Mouse (Mus musculus) liver, adult 2 months (tissue): ENCODE results near the gene Gm7138. TPM values are rescaled to one million over a fixed set of nuclear protein-coding genes. Genes with fewer than 3 reads are reported as not detected.

Source experiments
- DNase-seq: peaks from one replicate; pipeline ENCODE4 v3.0.0-alpha.2; 2011; ENCODE audit warnings: low read depth, low spot score; ENCODE audit errors: extremely low read depth
- H3K27ac ChIP-seq: fragments of 200-500 bp; replicated peaks from 2 replicates; pipeline ENCODE4 v1.5.1; 2012; ENCODE audit warnings: low read depth, mild to moderate bottlenecking, control low read depth, inconsistent platforms, low read length; ENCODE audit not compliant: insufficient read depth
- H3K27me3 ChIP-seq: fragments of 200-500 bp; 2 replicates; pipeline ENCODE4 v1.6.1; 2012; ENCODE audit warnings: mild to moderate bottlenecking, moderate library complexity, low read length, inconsistent platforms; ENCODE audit not compliant: control insufficient read depth, insufficient read depth
- H3K36me3 ChIP-seq: fragments of 200-500 bp; 2 replicates; pipeline ENCODE4 v1.6.1; 2012; ENCODE audit warnings: low read length, inconsistent platforms; ENCODE audit not compliant: control insufficient read depth, insufficient read depth
- H3K4me1 ChIP-seq: fragments of 200-500 bp; 2 replicates; pipeline ENCODE4 v1.6.1; 2011; ENCODE audit warnings: low read length; ENCODE audit not compliant: control insufficient read depth, insufficient read depth
- H3K4me3 ChIP-seq: fragments of 200-500 bp; 2 replicates; pipeline ENCODE4 v1.5.1; 2011; ENCODE audit warnings: low read depth, mild to moderate bottlenecking, control low read depth, low read length, moderate library complexity; ENCODE audit not compliant: insufficient read depth
- H3K79me2 ChIP-seq: fragments of 200-500 bp; 2 replicates; pipeline ENCODE4 v1.6.1; 2012; ENCODE audit warnings: inconsistent platforms, mild to moderate bottlenecking, low read length, moderate library complexity; ENCODE audit not compliant: control insufficient read depth, insufficient read depth
- H3K9ac ChIP-seq: fragments of 200-500 bp; 2 replicates; pipeline ENCODE4 v1.6.1; 2012; ENCODE audit warnings: low read depth, mild to moderate bottlenecking, control low read depth, inconsistent platforms, low read length
- CTCF ChIP-seq: fragments of 200-500 bp; IDR thresholded peaks from 2 replicates; pipeline ENCODE4 v1.5.1; 2011; ENCODE audit warnings: low read depth, low read length, control low read depth
- POLR2A ChIP-seq: fragments of 200-500 bp; IDR thresholded peaks from 2 replicates; pipeline ENCODE4 v1.6.1; 2011; ENCODE audit warnings: low read length, control low read depth; ENCODE audit not compliant: insufficient read depth; ENCODE audit errors: extremely low read depth
- WGBS: fragments of 180-500 bp; shearing (Covaris S2); methylation state at CpG from one replicate; pipeline ENCODE4 v1.1.7; 2018; 5-methylcytosine and 5-hydroxymethylcytosine counted together
- polyA plus RNA-seq: library from polyadenylated mRNA; depleted of rRNA; stranded (reverse); fragments of >200 nt; gene quantifications from 2 replicates; pipeline ENCODE4 v1.2.3, GENCODE M21; 2012; rRNA removed
- total RNA-seq: library from RNA; depleted of rRNA; stranded (reverse); fragments of >200 nt; gene quantifications from 2 replicates; pipeline ENCODE4 v1.2.3, GENCODE M21; 2014; rRNA removed

The Gm7138 gene
- total and polyA plus RNA-seq, 2 experiments = not detected

DNA sequence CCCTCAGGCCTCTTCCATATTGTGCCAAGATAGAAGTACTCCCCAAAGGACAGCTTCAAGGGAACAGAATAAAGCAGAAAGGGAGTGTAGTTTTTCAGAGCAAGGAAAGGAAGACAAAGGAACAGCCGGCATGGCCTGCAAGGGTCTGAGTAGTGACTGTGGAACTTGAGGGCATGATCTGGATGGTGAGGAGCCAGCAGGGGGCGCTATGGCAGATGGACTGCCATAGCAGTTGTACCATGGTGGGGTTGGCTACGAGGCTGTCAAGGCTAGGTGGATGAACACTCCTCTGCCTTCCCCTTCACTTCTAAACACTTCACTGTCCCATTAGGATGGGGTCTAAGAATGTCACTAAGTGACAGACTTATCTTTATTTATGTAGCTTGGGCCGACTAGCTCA is 47.5 kb downstream of the Gm7138 start:
- Histone ChIP-seq H3K9ac (no peak overlapping the region), H3K36me3 (no peaks in the 10 kb centered on the region), H3K4me1 (no peaks in the 10 kb centered on the region), H3K4me3 (no peak overlapping the region), H3K79me2 (no peaks in the 10 kb centered on the region), H3K27me3 (no peaks in the 10 kb centered on the region), H3K27ac (no peak overlapping the region)
- TF ChIP-seq CTCF (peak; percentile 67), POLR2A (no peak)
- DNase-seq = no peak
- 59% methylated on average over 4 of the region's 4 CpGs for WGBS

DNA sequence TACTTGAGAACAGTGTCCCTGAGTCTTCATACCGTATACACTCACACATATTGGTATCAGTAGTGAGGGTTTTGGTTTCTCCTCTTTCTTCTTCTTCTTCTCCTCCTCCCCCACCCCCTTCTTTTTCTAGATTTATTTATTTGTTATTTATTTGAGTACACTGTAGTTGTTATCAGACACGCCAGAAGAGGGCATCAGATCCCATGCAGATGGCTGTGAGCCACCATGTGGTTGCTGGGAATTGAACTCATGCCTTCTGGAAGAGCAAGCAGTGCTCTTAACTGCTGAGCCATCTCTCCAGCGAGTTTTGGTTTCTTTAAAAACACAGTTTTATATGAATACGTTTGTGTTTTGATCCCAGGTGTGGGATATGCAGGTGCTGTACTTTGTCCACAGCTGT is 48.5 kb downstream of the Gm7138 start:
- TF ChIP-seq CTCF (no peak), POLR2A (no peak)
- Histone ChIP-seq H3K36me3 (no peaks in the 10 kb centered on the region), H3K4me1 (no peaks in the 10 kb centered on the region), H3K27ac (no peak overlapping the region), H3K27me3 (no peaks in the 10 kb centered on the region), H3K9ac (no peak overlapping the region), H3K4me3 (no peak overlapping the region), H3K79me2 (no peaks in the 10 kb centered on the region)
- 63% methylated on average over 4 of the region's 4 CpGs for WGBS
- no peak for DNase-seq

Other genes starting within 250 kb of the Gm7138 start
Only the 30 nearest of the 32 such genes appear.
- gene Pttg1ip, start 195.2 kb downstream of the Gm7138 start, total RNA-seq = 146 and 168 TPM in 2 replicates
- gene Pttg1ip, start 195.2 kb downstream of the Gm7138 start, polyA plus RNA-seq = 218 and 238 TPM in 2 replicates
- 59.6 and 108 TPM in 2 replicates for gene Sumo3, start 170.8 kb downstream of the Gm7138 start, total RNA-seq
- gene Sumo3, start 170.8 kb downstream of the Gm7138 start, polyA plus RNA-seq = 170 and 226 TPM in 2 replicates
- 0.47 TPM in 1 of 2 replicates, not detected in the other for gene Gm49325, start 170.7 kb downstream of the Gm7138 start, total RNA-seq
- not detected in 2 replicates for gene Gm49325, start 170.7 kb downstream of the Gm7138 start, polyA plus RNA-seq
- gene Ube2g2, start 154.7 kb downstream of the Gm7138 start, total RNA-seq = 21.6 and 22.3 TPM in 2 replicates
- 30.4 and 34.2 TPM in 2 replicates for gene Ube2g2, start 154.7 kb downstream of the Gm7138 start, polyA plus RNA-seq
- gene Tspear, start 90.4 kb downstream of the Gm7138 start, total RNA-seq = 0.07 and 0.09 TPM in 2 replicates
- 0.12 and 0.50 TPM in 2 replicates for gene Tspear, start 90.4 kb downstream of the Gm7138 start, polyA plus RNA-seq
- gene Gm19402, start 86.2 kb downstream of the Gm7138 start, total RNA-seq = not detected in 2 replicates
- not detected in 2 replicates for gene Gm19402, start 86.2 kb downstream of the Gm7138 start, polyA plus RNA-seq
- not detected in 2 replicates for gene Gm9508, start 79.7 kb downstream of the Gm7138 start, total RNA-seq
- not detected in 2 replicates for gene Gm9508, start 79.7 kb downstream of the Gm7138 start, polyA plus RNA-seq
- not detected in 2 replicates for gene Gm10272, start 70.3 kb downstream of the Gm7138 start, total RNA-seq
- gene Gm10272, start 70.3 kb downstream of the Gm7138 start, polyA plus RNA-seq = not detected in 2 replicates
- not detected in 2 replicates for gene Gm10024, start 65.5 kb downstream of the Gm7138 start, total RNA-seq
- gene Gm10024, start 65.5 kb downstream of the Gm7138 start, polyA plus RNA-seq = not detected in 2 replicates
- gene Gm10142, start 61.1 kb downstream of the Gm7138 start, total RNA-seq = not detected in 2 replicates
- not detected in 2 replicates for gene Gm10142, start 61.1 kb downstream of the Gm7138 start, polyA plus RNA-seq
- not detected in 2 replicates for gene Krtap12-1, start 56.3 kb downstream of the Gm7138 start, total RNA-seq
- not detected in 2 replicates for gene Krtap12-1, start 56.3 kb downstream of the Gm7138 start, polyA plus RNA-seq
- not detected in 2 replicates for gene Gm10100, start 50.5 kb downstream of the Gm7138 start, total RNA-seq
- not detected in 2 replicates for gene Gm10100, start 50.5 kb downstream of the Gm7138 start, polyA plus RNA-seq
- gene Gm18596, start 34.3 kb downstream of the Gm7138 start, total RNA-seq = not detected in 2 replicates
- not detected in 2 replicates for gene Gm18596, start 34.3 kb downstream of the Gm7138 start, polyA plus RNA-seq
- not detected in 2 replicates for gene Gm9736, start 25.6 kb downstream of the Gm7138 start, total RNA-seq
- not detected in 2 replicates for gene Gm9736, start 25.6 kb downstream of the Gm7138 start, polyA plus RNA-seq
- not detected in 2 replicates for gene Gm3233, start 17.3 kb downstream of the Gm7138 start, total RNA-seq
- gene Gm3233, start 17.3 kb downstream of the Gm7138 start, polyA plus RNA-seq = not detected in 2 replicates
- not detected in 2 replicates for gene Gm3238, start 5.6 kb downstream of the Gm7138 start, total RNA-seq
- not detected in 2 replicates for gene Gm3238, start 5.6 kb downstream of the Gm7138 start, polyA plus RNA-seq
- gene Gm3250, start 5.6 kb upstream of the Gm7138 start, total RNA-seq = not detected in 2 replicates
- not detected in 2 replicates for gene Gm3250, start 5.6 kb upstream of the Gm7138 start, polyA plus RNA-seq
- gene Gm7137, start 11.3 kb upstream of the Gm7138 start, total RNA-seq = not detected in 2 replicates
- not detected in 2 replicates for gene Gm7137, start 11.3 kb upstream of the Gm7138 start, polyA plus RNA-seq
- gene Gm9639, start 18.1 kb upstream of the Gm7138 start, total RNA-seq = not detected in 2 replicates
- gene Gm9639, start 18.1 kb upstream of the Gm7138 start, polyA plus RNA-seq = not detected in 2 replicates
- not detected in 2 replicates for gene Gm19668, start 22.2 kb upstream of the Gm7138 start, total RNA-seq
- gene Gm19668, start 22.2 kb upstream of the Gm7138 start, polyA plus RNA-seq = not detected in 2 replicates
- gene Gm9507, start 34.9 kb upstream of the Gm7138 start, total RNA-seq = not detected in 2 replicates
- not detected in 2 replicates for gene Gm9507, start 34.9 kb upstream of the Gm7138 start, polyA plus RNA-seq
- gene Gm2696, start 37.7 kb upstream of the Gm7138 start, total RNA-seq = not detected in 2 replicates
- not detected in 2 replicates for gene Gm2696, start 37.7 kb upstream of the Gm7138 start, polyA plus RNA-seq
- gene Krtap10-4, start 50.2 kb upstream of the Gm7138 start, total RNA-seq = not detected in 2 replicates
- not detected in 2 replicates for gene Krtap10-4, start 50.2 kb upstream of the Gm7138 start, polyA plus RNA-seq
- not detected in 2 replicates for gene Krtap10-10, start 59.0 kb upstream of the Gm7138 start, total RNA-seq
- gene Krtap10-10, start 59.0 kb upstream of the Gm7138 start, polyA plus RNA-seq = not detected in 2 replicates
- not detected in 2 replicates for gene Gm36176, start 69.9 kb upstream of the Gm7138 start, total RNA-seq
- gene Gm36176, start 69.9 kb upstream of the Gm7138 start, polyA plus RNA-seq = not detected in 2 replicates
- not detected in 2 replicates for gene Gm10318, start 75.9 kb upstream of the Gm7138 start, total RNA-seq
- gene Gm10318, start 75.9 kb upstream of the Gm7138 start, polyA plus RNA-seq = not detected in 2 replicates
- not detected in 2 replicates for gene Gm3285, start 85.0 kb upstream of the Gm7138 start, total RNA-seq
- gene Gm3285, start 85.0 kb upstream of the Gm7138 start, polyA plus RNA-seq = not detected in 2 replicates
- 20.9 and 26.7 TPM in 2 replicates for gene Lrrc3, start 125.6 kb upstream of the Gm7138 start, total RNA-seq
- 57.0 and 64.1 TPM in 2 replicates for gene Lrrc3, start 125.6 kb upstream of the Gm7138 start, polyA plus RNA-seq
- gene Trpm2, start 193.6 kb upstream of the Gm7138 start, total RNA-seq = 3.1 and 4.1 TPM in 2 replicates
- 2.1 and 3.3 TPM in 2 replicates for gene Trpm2, start 193.6 kb upstream of the Gm7138 start, polyA plus RNA-seq
- gene 1810043G02Rik, start 201.6 kb upstream of the Gm7138 start, total RNA-seq = 5.9 and 8.0 TPM in 2 replicates
- 13.2 and 13.7 TPM in 2 replicates for gene 1810043G02Rik, start 201.6 kb upstream of the Gm7138 start, polyA plus RNA-seq